Mouse (Mus musculus): ENCODE results near the gene Sema6b. TPM values are rescaled to one million over a fixed set of nuclear protein-coding genes. Genes with fewer than 3 reads are reported as not detected.
A peak's percentile ranks its signal among the peaks of the same experiment; 100 is the strongest.

The Sema6b gene
- polyA plus RNA-seq (2011; ENCODE audit: insufficient read length, low read depth, missing spikeins), result 0.21 and 0.52 TPM in 2 replicates

- no peak for TF ChIP-seq POLR2A (IDR thresholded peaks at IDR 0.05; ENCODE audit: low read depth, low read length)
- TF ChIP-seq CTCF (IDR thresholded peaks at IDR 0.05; ENCODE audit: borderline replicate concordance, insufficient read depth, low read length), result no peak; the same call in 1 of the 2 replicates
- Histone ChIP-seq H3K27ac (ENCODE audit: insufficient read depth, low read length) (no peak within 1 kb of the TSS), H3K4me3 (ENCODE audit: insufficient read depth, low read length) (peak within 1 kb of the TSS; percentile 53)
These were observed at the start of gene Sema6b for GRCm38 (mm10) chr17:56139858-56140595. Gene Sema6b, minus strand, starts transcription at chr17:56140343.

DNA sequence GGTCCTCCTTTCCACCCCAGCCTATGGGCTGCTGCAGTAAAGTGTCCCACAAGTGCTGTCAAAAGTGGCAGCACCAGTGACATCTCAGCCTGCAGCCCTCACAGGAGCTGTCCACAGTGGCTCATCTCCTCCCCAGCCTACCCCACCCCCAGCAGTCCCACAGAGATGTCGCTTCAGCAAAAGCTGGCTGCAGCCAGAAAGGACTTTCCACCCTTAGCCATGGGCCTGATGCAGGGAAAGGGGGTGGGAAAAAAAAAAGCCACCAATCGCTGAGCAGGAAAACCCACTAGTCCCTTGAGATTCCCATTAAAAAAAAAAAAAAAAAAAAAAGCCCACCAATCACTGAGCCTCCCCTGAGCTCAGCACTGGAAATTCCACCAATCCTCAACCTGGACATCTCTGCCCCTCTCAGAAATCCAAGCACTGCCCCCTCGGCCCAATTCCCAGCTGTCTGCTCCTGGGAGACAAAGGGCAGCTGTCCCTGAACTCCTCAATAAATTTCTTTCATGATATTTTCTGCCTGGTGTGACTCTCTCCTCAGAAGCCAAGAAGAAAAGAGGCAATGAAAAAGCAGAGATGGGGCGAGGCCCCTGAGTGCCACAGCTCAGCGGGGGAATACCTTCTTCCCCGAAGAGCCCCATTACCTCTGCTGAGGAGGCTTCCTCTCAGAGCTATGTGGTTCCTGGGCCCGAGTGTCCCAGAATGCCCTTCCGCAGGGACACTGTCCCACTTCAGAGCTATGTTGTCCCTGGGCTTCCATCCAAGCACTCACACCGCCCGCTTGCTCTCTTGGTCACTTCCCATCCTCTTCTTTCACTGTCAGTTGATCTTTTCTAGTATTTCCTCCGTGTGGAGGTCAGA lies 45.4 kb upstream of the Sema6b start:
- no peak overlapping the region for H3K27ac ChIP-seq (ENCODE audit: insufficient read depth, low read length)
- TF ChIP-seq CTCF (IDR thresholded peaks at IDR 0.05; ENCODE audit: borderline replicate concordance, insufficient read depth, low read length) (no peak), POLR2A (IDR thresholded peaks at IDR 0.05; ENCODE audit: low read depth, low read length) (no peak)
- peaks cover 3% of the 10 kb centered on the region; the same call in 1 of the 2 replicates for H3K4me1 ChIP-seq (ENCODE audit: control insufficient read depth, insufficient read depth, low read length)
- H3K4me3 ChIP-seq (ENCODE audit: insufficient read depth, low read length), result no peak overlapping the region

More at GRCm38 (mm10) chr17:56139858-56140595, at the start of gene Sema6b:
- no peaks in the 10 kb centered on the region for H3K4me1 ChIP-seq (ENCODE audit: control insufficient read depth, insufficient read depth, low read length)

DNA sequence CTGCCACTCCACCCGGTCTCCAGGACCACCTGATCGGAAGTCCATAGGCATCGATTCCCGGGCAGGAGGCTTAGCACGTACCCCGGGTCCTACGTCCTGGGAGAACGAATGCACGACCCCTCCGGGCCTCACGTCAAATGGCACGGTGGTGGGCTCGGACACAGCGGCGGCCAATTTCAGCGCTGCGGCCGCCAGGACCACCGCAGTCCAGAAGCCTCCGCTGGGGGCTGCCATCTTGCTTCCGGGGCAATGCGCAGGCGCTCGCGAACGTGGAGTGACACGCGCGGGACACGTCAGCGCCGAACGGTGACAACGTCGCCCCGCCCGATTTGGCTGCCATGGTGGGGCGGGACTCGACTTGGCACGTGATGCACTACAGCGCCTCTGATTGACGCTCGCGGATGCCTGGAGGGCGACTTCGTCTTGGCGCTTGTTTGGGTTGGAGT lies 43.5 kb upstream of the Sema6b start, which contains the start of gene Mydgf:
Gene Mydgf, minus strand, starts transcription at position 263 of the 446 bp plus-strand sequence.
- H3K4me1 ChIP-seq (ENCODE audit: control insufficient read depth, insufficient read depth, low read length), result peaks cover 3% of the 10 kb centered on the region; the same call in 1 of the 2 replicates
- no peak within 1 kb of the TSS for H3K27ac ChIP-seq (ENCODE audit: insufficient read depth, low read length)
- peak within 1 kb of the TSS; percentile 82 for H3K4me3 ChIP-seq (ENCODE audit: insufficient read depth, low read length)
- TF ChIP-seq CTCF (IDR thresholded peaks at IDR 0.05; ENCODE audit: borderline replicate concordance, insufficient read depth, low read length) (no peak), POLR2A (IDR thresholded peaks at IDR 0.05; ENCODE audit: low read depth, low read length) (peak; percentile 66)

DNA sequence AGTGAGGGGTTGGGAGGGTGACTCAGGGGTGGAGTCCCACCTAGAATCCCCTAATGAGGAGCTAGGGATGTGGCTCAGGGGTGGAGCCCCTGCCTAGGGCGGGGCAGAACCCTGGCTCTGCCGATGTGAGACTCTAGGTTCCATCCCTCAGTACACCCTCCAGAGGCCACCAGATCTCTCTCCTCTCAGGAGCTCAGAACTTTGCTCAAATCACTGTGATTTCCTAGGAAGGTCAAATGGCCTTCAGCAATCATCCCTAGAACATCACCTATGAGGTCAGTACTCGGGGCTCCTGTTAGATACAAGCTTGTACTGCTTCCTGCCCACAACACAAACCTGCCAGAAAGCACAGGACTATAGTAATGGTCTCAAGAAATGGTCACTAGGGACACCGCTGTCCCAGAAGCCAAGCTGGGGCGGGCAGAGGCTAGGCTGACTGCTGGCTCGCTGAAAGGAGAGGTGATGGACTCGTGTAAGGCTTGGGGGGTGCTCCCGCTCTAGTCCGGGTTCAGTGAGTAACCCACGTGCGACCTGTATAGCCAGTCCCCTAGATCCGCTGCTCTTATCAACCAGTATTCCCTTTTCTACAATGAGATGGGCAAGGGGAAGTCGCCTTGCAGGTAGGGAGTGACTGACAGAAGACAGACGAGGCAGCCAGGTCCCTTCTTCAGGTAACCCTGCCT lies 43.0 kb upstream of the Sema6b start:
- Histone ChIP-seq H3K4me3 (ENCODE audit: insufficient read depth, low read length) (peak overlapping the region; percentile 82), H3K4me1 (ENCODE audit: control insufficient read depth, insufficient read depth, low read length) (peaks cover 3% of the 10 kb centered on the region; the same call in 1 of the 2 replicates), H3K27ac (ENCODE audit: insufficient read depth, low read length) (no peak overlapping the region)
- peak; percentile 49 for TF ChIP-seq POLR2A (IDR thresholded peaks at IDR 0.05; ENCODE audit: low read depth, low read length)
- no peak for TF ChIP-seq CTCF (IDR thresholded peaks at IDR 0.05; ENCODE audit: borderline replicate concordance, insufficient read depth, low read length)

DNA sequence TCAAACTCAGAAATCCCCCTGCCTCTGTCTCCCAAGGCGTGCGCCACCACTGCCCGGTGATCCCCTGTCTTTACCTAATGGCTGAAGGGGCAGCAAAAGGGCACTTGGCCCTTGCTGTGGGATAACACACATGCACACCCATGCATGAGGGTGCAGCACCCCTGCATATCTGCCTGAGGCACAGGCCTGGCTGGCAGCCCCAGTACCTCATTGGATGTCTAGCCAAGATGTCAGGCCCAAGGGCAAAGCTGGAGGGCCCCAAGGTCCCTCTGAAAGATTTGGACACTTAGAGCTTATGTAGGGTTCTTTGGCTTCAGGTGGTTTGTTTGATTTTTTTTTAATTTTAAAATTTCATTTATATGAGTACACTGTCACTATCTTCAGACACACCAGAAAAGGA lies 35.3 kb upstream of the Sema6b start:
- Histone ChIP-seq H3K4me1 (ENCODE audit: control insufficient read depth, insufficient read depth, low read length) (no peaks in the 10 kb centered on the region), H3K4me3 (ENCODE audit: insufficient read depth, low read length) (no peak overlapping the region), H3K27ac (ENCODE audit: insufficient read depth, low read length) (no peak overlapping the region)
- no peak for TF ChIP-seq CTCF (IDR thresholded peaks at IDR 0.05; ENCODE audit: borderline replicate concordance, insufficient read depth, low read length)

DNA sequence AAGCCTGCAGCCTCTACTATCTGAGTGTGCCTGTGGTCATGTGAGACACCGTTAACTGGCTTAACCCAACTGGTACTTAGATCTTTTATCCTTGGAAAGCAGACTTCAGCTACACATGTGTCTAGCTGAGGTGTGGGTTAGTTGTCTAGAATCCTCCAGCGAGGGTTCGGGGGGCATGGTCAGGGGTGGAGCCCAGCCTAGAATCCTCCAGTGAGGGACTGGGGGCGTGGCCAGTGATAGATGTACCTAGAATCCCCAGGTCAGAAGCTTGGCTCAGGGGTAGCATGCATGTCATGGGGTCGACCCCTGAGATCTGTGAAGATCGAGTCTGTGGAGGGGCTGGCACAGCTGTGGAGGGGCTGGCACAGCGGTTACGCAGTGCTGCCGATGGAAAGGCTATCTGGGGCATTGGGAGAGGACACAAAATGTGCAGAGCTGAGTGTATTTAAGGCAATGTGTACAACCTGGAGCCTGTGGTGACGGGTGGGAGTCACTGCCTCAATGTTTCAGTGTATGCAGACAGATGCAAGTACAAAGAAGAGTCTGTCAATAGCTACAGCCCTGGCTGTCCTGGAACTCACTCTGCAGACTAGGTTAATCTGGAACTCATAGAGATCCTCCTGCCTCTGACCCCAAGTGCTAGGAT lies 33.4 kb upstream of the Sema6b start:
- Histone ChIP-seq H3K27ac (ENCODE audit: insufficient read depth, low read length) (no peak overlapping the region), H3K4me3 (ENCODE audit: insufficient read depth, low read length) (no peak overlapping the region), H3K4me1 (ENCODE audit: control insufficient read depth, insufficient read depth, low read length) (no peaks in the 10 kb centered on the region)
- no peak for TF ChIP-seq CTCF (IDR thresholded peaks at IDR 0.05; ENCODE audit: borderline replicate concordance, insufficient read depth, low read length)
- 0 out of 2 replicates have a peak, but pooled peaks have one; percentile 22 for TF ChIP-seq POLR2A (IDR thresholded peaks at IDR 0.05; ENCODE audit: low read depth, low read length)

GRCm38 (mm10) chr17:56171881-56172280 lies 31.7 kb upstream of the Sema6b start:
- Histone ChIP-seq H3K4me3 (ENCODE audit: insufficient read depth, low read length) (no peak overlapping the region), H3K4me1 (ENCODE audit: control insufficient read depth, insufficient read depth, low read length) (no peaks in the 10 kb centered on the region), H3K27ac (ENCODE audit: insufficient read depth, low read length) (no peak overlapping the region)
- TF ChIP-seq POLR2A (IDR thresholded peaks at IDR 0.05; ENCODE audit: low read depth, low read length), result no peak
- no peak for TF ChIP-seq CTCF (IDR thresholded peaks at IDR 0.05; ENCODE audit: borderline replicate concordance, insufficient read depth, low read length)

- no peak overlapping the region for H3K27ac ChIP-seq (ENCODE audit: insufficient read depth, low read length)
- H3K4me3 ChIP-seq (ENCODE audit: insufficient read depth, low read length), result no peak overlapping the region
- no peaks in the 10 kb centered on the region for H3K4me1 ChIP-seq (ENCODE audit: control insufficient read depth, insufficient read depth, low read length)
- no peak for TF ChIP-seq POLR2A (IDR thresholded peaks at IDR 0.05; ENCODE audit: low read depth, low read length)
- TF ChIP-seq CTCF (IDR thresholded peaks at IDR 0.05; ENCODE audit: borderline replicate concordance, insufficient read depth, low read length), result no peak
These were observed 31.3 kb upstream of the Sema6b start for GRCm38 (mm10) chr17:56171456-56171855.

GRCm38 (mm10) chr17:56170636-56171035 lies 30.5 kb upstream of the Sema6b start:
- no peak overlapping the region for H3K4me3 ChIP-seq (ENCODE audit: insufficient read depth, low read length)
- no peak overlapping the region for H3K27ac ChIP-seq (ENCODE audit: insufficient read depth, low read length)
- H3K4me1 ChIP-seq (ENCODE audit: control insufficient read depth, insufficient read depth, low read length), result no peaks in the 10 kb centered on the region
- no peak for TF ChIP-seq POLR2A (IDR thresholded peaks at IDR 0.05; ENCODE audit: low read depth, low read length)
- no peak for TF ChIP-seq CTCF (IDR thresholded peaks at IDR 0.05; ENCODE audit: borderline replicate concordance, insufficient read depth, low read length)
